Mouse (Mus musculus) lung, postnatal 0 days (tissue): ENCODE data around the gene Slc7a5. TPM values are rescaled to one million over a fixed set of nuclear protein-coding genes. Genes with fewer than 3 reads are reported as not detected.
A peak's percentile ranks its signal among the peaks of the same experiment; 100 is the strongest.

Experiments used
- ATAC-seq: fragments of 200-750 bp; cut with Nextera tagmentation; 2 replicates; pipeline ENCODE4 v1.8.0; 2017; ENCODE audit warnings: moderate library complexity
- DNase-seq: peaks from one replicate; pipeline ENCODE4 v3.0.0-alpha.2; 2016; ENCODE audit warnings: low spot score
- H3K27ac ChIP-seq: fragments of 300-500 bp; sonication (generic); 2 replicates; pipeline ENCODE4 v1.5.1; 2014; ENCODE audit warnings: antibody characterized with exemption, mild to moderate bottlenecking, low read length, mixed read lengths
- H3K27me3 ChIP-seq: fragments of 300-500 bp; sonication (generic); replicated peaks from 2 replicates; pipeline ENCODE4 v1.6.1; 2014; ENCODE audit warnings: low read length, mixed read lengths; ENCODE audit not compliant: insufficient read depth
- H3K36me3 ChIP-seq: fragments of 300-500 bp; sonication (generic); 2 replicates; pipeline ENCODE4 v1.6.1; 2014; ENCODE audit warnings: low read length, mixed read lengths; ENCODE audit not compliant: insufficient read depth
- H3K4me1 ChIP-seq: fragments of 300-500 bp; sonication (generic); 2 replicates; pipeline ENCODE4 v1.6.1; 2014; ENCODE audit warnings: antibody characterized with exemption, low read depth, low read length, mixed read lengths; ENCODE audit not compliant: insufficient read depth
- H3K4me2 ChIP-seq: fragments of 300-500 bp; sonication (generic); replicated peaks from 2 replicates; pipeline ENCODE4 v1.6.1; 2014; ENCODE audit warnings: low read depth, mild to moderate bottlenecking, low read length, moderate library complexity, mixed read lengths
- H3K4me3 ChIP-seq: fragments of 300-500 bp; sonication (generic); 2 replicates; pipeline ENCODE4 v1.5.1; 2014; ENCODE audit warnings: low read depth, low read length
- H3K9ac ChIP-seq: fragments of 300-500 bp; sonication (generic); replicated peaks from 2 replicates; pipeline ENCODE4 v1.6.1; 2014; ENCODE audit warnings: low read depth, mild to moderate bottlenecking
- H3K9me3 ChIP-seq: fragments of 300-500 bp; sonication (generic); 2 replicates; pipeline ENCODE4 v1.6.1; 2016; ENCODE audit warnings: low read length, mixed read lengths
- CTCF ChIP-seq: IDR thresholded peaks from 2 replicates; pipeline ENCODE4 v1.5.1; 2016; ENCODE audit warnings: antibody characterized with exemption, mild to moderate bottlenecking
- EP300 ChIP-seq: IDR thresholded peaks from 2 replicates; pipeline ENCODE4 v1.6.1; 2016; ENCODE audit warnings: antibody characterized with exemption, mild to moderate bottlenecking, control low read depth
- WGBS: fragments of 180-500 bp; shearing (Covaris S2); extraction: QIAGEN DNeasy Blood & Tissue Kit; methylation state at CpG from one replicate; pipeline ENCODE4 v1.1.7; 2014; 5-methylcytosine and 5-hydroxymethylcytosine counted together
- polyA plus RNA-seq: library from polyadenylated mRNA; unstranded; fragments of >200 nt; fragmentation: Nextera tagmentation; extraction: Ambion mirVana; gene quantifications from 2 replicates; pipeline ENCODE4 v1.2.1, GENCODE M21; 2015

The Slc7a5 gene
- polyA plus RNA-seq, 1 experiment from 2014 or later: 7.5 TPM

GRCm38 (mm10) chr8:121897871-121898381 lies 9.6 kb downstream of the Slc7a5 start:
- 14% methylated on average over 7 of the region's 7 CpGs for WGBS
- H3K9me3 ChIP-seq: no peaks in the 10 kb centered on the region
- no peak for TF ChIP-seq CTCF
- no peak for TF ChIP-seq EP300
- H3K36me3 ChIP-seq: no peaks in the 10 kb centered on the region
- H3K4me3 ChIP-seq: no peak overlapping the region
- peak overlapping the region; percentile 38 for H3K4me2 ChIP-seq
- DNase-seq (peak; percentile 80), ATAC-seq (peak; percentile 66)
- no peaks in the 10 kb centered on the region for H3K27me3 ChIP-seq
- H3K27ac ChIP-seq: peak overlapping the region; percentile 57
- peaks cover 6% of the 10 kb centered on the region; the same call in 1 of the 2 replicates for H3K4me1 ChIP-seq
- no peak overlapping the region for H3K9ac ChIP-seq

- no peak for ATAC-seq
- no peak for DNase-seq
- Histone ChIP-seq H3K4me2 (no peak overlapping the region), H3K4me3 (no peak overlapping the region), H3K9me3 (no peaks in the 10 kb centered on the region), H3K27ac (peak overlapping the region; percentile 57), H3K27me3 (no peaks in the 10 kb centered on the region), H3K36me3 (no peaks in the 10 kb centered on the region), H3K9ac (no peak overlapping the region), H3K4me1 (peaks cover 6% of the 10 kb centered on the region; the same call in 1 of the 2 replicates)
- 58% methylated on average over 9 of the region's 9 CpGs for WGBS
- TF ChIP-seq EP300: no peak
- TF ChIP-seq CTCF: no peak
Measured at GRCm38 (mm10) chr8:121897205-121897604, 10.3 kb downstream of the Slc7a5 start.

- Histone ChIP-seq H3K4me1 (peaks cover 6% of the 10 kb centered on the region; the same call in 1 of the 2 replicates), H3K4me3 (no peak overlapping the region), H3K9ac (no peak overlapping the region), H3K27ac (no peak overlapping the region), H3K36me3 (no peaks in the 10 kb centered on the region), H3K27me3 (no peaks in the 10 kb centered on the region), H3K9me3 (no peaks in the 10 kb centered on the region), H3K4me2 (no peak overlapping the region)
- TF ChIP-seq CTCF (no peak), EP300 (no peak)
- ATAC-seq: no peak
- DNase-seq: no peak
- 60% methylated on average over 12 of the region's 12 CpGs for WGBS
Measured at GRCm38 (mm10) chr8:121896476-121897145, 10.9 kb downstream of the Slc7a5 start.

- Histone ChIP-seq H3K4me2 (no peak overlapping the region), H3K36me3 (no peaks in the 10 kb centered on the region), H3K27ac (no peak overlapping the region), H3K4me3 (no peak overlapping the region), H3K4me1 (peaks cover 6% of the 10 kb centered on the region; the same call in 1 of the 2 replicates), H3K27me3 (no peaks in the 10 kb centered on the region), H3K9ac (no peak overlapping the region), H3K9me3 (no peaks in the 10 kb centered on the region)
- no peak for TF ChIP-seq EP300
- TF ChIP-seq CTCF: no peak
- no peak for ATAC-seq
- no peak for DNase-seq
- WGBS: 63% methylated on average over 7 of the region's 7 CpGs
Measured at GRCm38 (mm10) chr8:121895910-121896309, 11.6 kb downstream of the Slc7a5 start.

- no peaks in the 10 kb centered on the region for H3K4me1 ChIP-seq
- ATAC-seq: no peak
- H3K4me2 ChIP-seq: no peak overlapping the region
- H3K27ac ChIP-seq: no peak overlapping the region
- WGBS: 65% methylated on average over 5 of the region's 5 CpGs
- H3K4me3 ChIP-seq: no peak overlapping the region
- DNase-seq: no peak
- H3K9ac ChIP-seq: no peak overlapping the region
- no peaks in the 10 kb centered on the region for H3K9me3 ChIP-seq
- TF ChIP-seq EP300: no peak
- TF ChIP-seq CTCF: no peak
- no peaks in the 10 kb centered on the region for H3K36me3 ChIP-seq
- H3K27me3 ChIP-seq: no peaks in the 10 kb centered on the region
Measured at GRCm38 (mm10) chr8:121892875-121893274, 14.6 kb downstream of the Slc7a5 start.

GRCm38 (mm10) chr8:121889810-121890785 lies 17.4 kb downstream of the Slc7a5 start:
- TF ChIP-seq EP300 (no peak), CTCF (no peak)
- H3K9me3 ChIP-seq: no peaks in the 10 kb centered on the region
- no peak overlapping the region for H3K4me2 ChIP-seq
- H3K27ac ChIP-seq: no peak overlapping the region
- H3K4me1 ChIP-seq: no peaks in the 10 kb centered on the region
- no peak for DNase-seq
- no peak overlapping the region for H3K9ac ChIP-seq
- WGBS: 72% methylated on average over 15 of the region's 15 CpGs
- H3K36me3 ChIP-seq: peaks cover 7% of the 10 kb centered on the region; the same call in 1 of the 2 replicates
- peak; percentile 23; the same call in 1 of the 2 replicates for ATAC-seq
- H3K27me3 ChIP-seq: no peaks in the 10 kb centered on the region
- no peak overlapping the region for H3K4me3 ChIP-seq
